Mouse (Mus musculus) neural tube, embryonic 12.5 days (tissue): ENCODE measurements around the gene Etv1. TPM values are rescaled to one million over a fixed set of nuclear protein-coding genes. Genes with fewer than 3 reads are reported as not detected.
A peak's percentile ranks its signal among the peaks of the same experiment; 100 is the strongest.

Experiments used
- ATAC-seq: fragments of 200-750 bp; cut with Nextera tagmentation; 2 replicates; pipeline ENCODE4 v1.8.0; 2017; ENCODE audit warnings: low read depth, mild to moderate bottlenecking, moderate TSS enrichment, moderate library complexity; ENCODE audit not compliant: low FRiP score
- H3K27ac ChIP-seq: fragments of 300-500 bp; sonication (generic); 2 replicates; pipeline ENCODE4 v1.5.1; 2016
- H3K27me3 ChIP-seq: fragments of 300-500 bp; sonication (generic); replicated peaks from 2 replicates; pipeline ENCODE4 v1.6.1; 2016; ENCODE audit warnings: mild to moderate bottlenecking
- H3K36me3 ChIP-seq: fragments of 300-500 bp; sonication (generic); 2 replicates; pipeline ENCODE4 v1.6.1; 2016; ENCODE audit warnings: mild to moderate bottlenecking
- H3K4me1 ChIP-seq: fragments of 300-500 bp; sonication (generic); 2 replicates; pipeline ENCODE4 v1.6.1; 2016
- H3K4me2 ChIP-seq: fragments of 300-500 bp; sonication (generic); replicated peaks from 2 replicates; pipeline ENCODE4 v1.6.1; 2016; ENCODE audit warnings: mild to moderate bottlenecking
- H3K4me3 ChIP-seq: fragments of 300-500 bp; sonication (generic); 2 replicates; pipeline ENCODE4 v1.5.1; 2016
- H3K9ac ChIP-seq: fragments of 300-500 bp; sonication (generic); 2 replicates; pipeline ENCODE4 v1.6.1; 2016; ENCODE audit warnings: mild to moderate bottlenecking
- H3K9me3 ChIP-seq: fragments of 300-500 bp; sonication (generic); 2 replicates; pipeline ENCODE4 v1.6.1; 2016; ENCODE audit warnings: mild to moderate bottlenecking
- WGBS: fragments of 180-500 bp; shearing (Covaris S2); methylation state at CpG from one replicate; pipeline ENCODE4 v1.1.7; 2016; 5-methylcytosine and 5-hydroxymethylcytosine counted together
- polyA plus RNA-seq: library from polyadenylated mRNA; unstranded; fragments of >200 nt; fragmentation: Nextera tagmentation; extraction: Ambion mirVana; gene quantifications from 2 replicates; pipeline ENCODE4 v1.2.1, GENCODE M21; 2016

The Etv1 gene
- 18.0 and 21.0 TPM in 2 replicates for polyA plus RNA-seq

GRCm38 (mm10) chr12:38779186-38779777 is at the start of gene Etv1:
Gene Etv1 (plus strand): TSS chr12:38779380.
- Histone ChIP-seq H3K27me3 (no peaks in the 10 kb centered on the region), H3K36me3 (no peaks in the 10 kb centered on the region), H3K4me2 (peak within 1 kb of the TSS; percentile 97), H3K9ac (peak within 1 kb of the TSS; percentile 63), H3K9me3 (no peaks in the 10 kb centered on the region), H3K4me3 (peak within 1 kb of the TSS; percentile 48), H3K27ac (peak within 1 kb of the TSS; percentile 54), H3K4me1 (no peaks in the 10 kb centered on the region; the same call in 1 of the 2 replicates)
- under 1% methylated on average over 20 of the region's 20 CpGs for WGBS
- peak; percentile 54 for ATAC-seq

- no peak overlapping the region for H3K27ac ChIP-seq
- 77% methylated on average over 3 of the region's 3 CpGs for WGBS
- no peaks in the 10 kb centered on the region for H3K36me3 ChIP-seq
- no peak overlapping the region for H3K4me2 ChIP-seq
- no peaks in the 10 kb centered on the region for H3K4me1 ChIP-seq
- H3K9ac ChIP-seq = no peak overlapping the region
- H3K4me3 ChIP-seq = no peak overlapping the region
- H3K9me3 ChIP-seq = no peaks in the 10 kb centered on the region
- no peak for ATAC-seq
- no peaks in the 10 kb centered on the region for H3K27me3 ChIP-seq
Measured at GRCm38 (mm10) chr12:38729661-38730060, 49.5 kb upstream of the Etv1 start.

GRCm38 (mm10) chr12:38730791-38731190 is 48.4 kb upstream of the Etv1 start:
- 90% methylated on average over 2 of the region's 2 CpGs for WGBS
- no peak overlapping the region for H3K4me3 ChIP-seq

GRCm38 (mm10) chr12:38759322-38759721 is 19.9 kb upstream of the Etv1 start:
- no peaks in the 10 kb centered on the region for H3K9me3 ChIP-seq
- no peak overlapping the region for H3K4me2 ChIP-seq
- H3K4me1 ChIP-seq = no peaks in the 10 kb centered on the region
- WGBS = 52% methylated on average over 2 of the region's 2 CpGs
- H3K4me3 ChIP-seq = no peak overlapping the region
- H3K27me3 ChIP-seq = no peaks in the 10 kb centered on the region
- H3K27ac ChIP-seq = no peak overlapping the region
- no peak overlapping the region for H3K9ac ChIP-seq
- no peak for ATAC-seq
- H3K36me3 ChIP-seq = no peaks in the 10 kb centered on the region

More at GRCm38 (mm10) chr12:38730791-38731190, 48.4 kb upstream of the Etv1 start:
- no peak for ATAC-seq
- Histone ChIP-seq H3K9ac (no peak overlapping the region), H3K27ac (no peak overlapping the region), H3K27me3 (no peaks in the 10 kb centered on the region), H3K4me2 (no peak overlapping the region), H3K36me3 (no peaks in the 10 kb centered on the region), H3K4me1 (no peaks in the 10 kb centered on the region), H3K9me3 (no peaks in the 10 kb centered on the region)

- Histone ChIP-seq H3K9ac (no peak overlapping the region), H3K36me3 (no peaks in the 10 kb centered on the region), H3K27me3 (no peaks in the 10 kb centered on the region), H3K27ac (no peak overlapping the region), H3K4me1 (no peaks in the 10 kb centered on the region; the same call in 1 of the 2 replicates), H3K4me2 (peak overlapping the region; percentile 97; the same call in 1 of the 2 replicates), H3K4me3 (no peak overlapping the region), H3K9me3 (no peaks in the 10 kb centered on the region)
- 79% methylated on average over 7 of the region's 7 CpGs for WGBS
- no peak for ATAC-seq
Measured at GRCm38 (mm10) chr12:38777316-38777715, 1.9 kb upstream of the Etv1 start.

GRCm38 (mm10) chr12:38777957-38778298 is 1.3 kb upstream of the Etv1 start:
- no peak for ATAC-seq
- H3K4me1 ChIP-seq = no peaks in the 10 kb centered on the region; the same call in 1 of the 2 replicates

GRCm38 (mm10) chr12:38778299-38779075 is 693 bp upstream of the Etv1 start:
- Histone ChIP-seq H3K4me1 (no peaks in the 10 kb centered on the region; the same call in 1 of the 2 replicates), H3K4me2 (peak overlapping the region; percentile 97), H3K9ac (peak overlapping the region; percentile 63), H3K27me3 (no peaks in the 10 kb centered on the region), H3K27ac (peak overlapping the region; percentile 54; the same call in 1 of the 2 replicates), H3K9me3 (no peaks in the 10 kb centered on the region), H3K4me3 (peak overlapping the region; percentile 48), H3K36me3 (no peaks in the 10 kb centered on the region)
- WGBS = under 1% methylated on average over 37 of the region's 37 CpGs
- peak; percentile 96 for ATAC-seq

More at GRCm38 (mm10) chr12:38777957-38778298, 1.3 kb upstream of the Etv1 start:
- Histone ChIP-seq H3K36me3 (no peaks in the 10 kb centered on the region), H3K4me2 (peak overlapping the region; percentile 97), H3K9ac (no peak overlapping the region), H3K9me3 (no peaks in the 10 kb centered on the region), H3K27me3 (no peaks in the 10 kb centered on the region), H3K4me3 (peak overlapping the region; percentile 48), H3K27ac (no peak overlapping the region)
- WGBS = 9% methylated on average over 6 of the region's 6 CpGs

- H3K9ac ChIP-seq = peak overlapping the region; percentile 63
- WGBS = under 1% methylated on average over 33 of the region's 33 CpGs
- H3K9me3 ChIP-seq = no peaks in the 10 kb centered on the region
- H3K4me2 ChIP-seq = peak overlapping the region; percentile 97
- H3K4me1 ChIP-seq = no peaks in the 10 kb centered on the region; the same call in 1 of the 2 replicates
- H3K36me3 ChIP-seq = no peaks in the 10 kb centered on the region
- H3K27me3 ChIP-seq = no peaks in the 10 kb centered on the region
- peak overlapping the region; percentile 48 for H3K4me3 ChIP-seq
- peak; percentile 49 for ATAC-seq
- no peak overlapping the region for H3K27ac ChIP-seq
Measured at GRCm38 (mm10) chr12:38780006-38780954, 1.1 kb downstream of the Etv1 start.

GRCm38 (mm10) chr12:38780955-38781304 is 1.8 kb downstream of the Etv1 start:
- 0 out of 2 replicates have a peak overlapping the region, but pooled peaks have one; percentile 63 for H3K9ac ChIP-seq

GRCm38 (mm10) chr12:38781686-38782085 is 2.5 kb downstream of the Etv1 start:
- H3K9ac ChIP-seq = no peak overlapping the region
- 49% methylated on average over 6 of the region's 6 CpGs for WGBS
- H3K4me1 ChIP-seq = no peaks in the 10 kb centered on the region; the same call in 1 of the 2 replicates
- H3K27ac ChIP-seq = no peak overlapping the region
- peak overlapping the region; percentile 48; the same call in 1 of the 2 replicates for H3K4me3 ChIP-seq
- H3K9me3 ChIP-seq = no peaks in the 10 kb centered on the region
- H3K4me2 ChIP-seq = peak overlapping the region; percentile 97
- no peaks in the 10 kb centered on the region for H3K36me3 ChIP-seq
- no peak for ATAC-seq
- H3K27me3 ChIP-seq = no peaks in the 10 kb centered on the region

More at GRCm38 (mm10) chr12:38780955-38781304, 1.8 kb downstream of the Etv1 start:
- WGBS = 2% methylated on average over 11 of the region's 11 CpGs
- H3K9me3 ChIP-seq = no peaks in the 10 kb centered on the region
- peak overlapping the region; percentile 48 for H3K4me3 ChIP-seq
- H3K4me1 ChIP-seq = no peaks in the 10 kb centered on the region; the same call in 1 of the 2 replicates
- H3K27me3 ChIP-seq = no peaks in the 10 kb centered on the region
- no peak overlapping the region for H3K27ac ChIP-seq
- no peak for ATAC-seq
- H3K4me2 ChIP-seq = peak overlapping the region; percentile 97
- H3K36me3 ChIP-seq = no peaks in the 10 kb centered on the region

GRCm38 (mm10) chr12:38783291-38783690 is 4.1 kb downstream of the Etv1 start:
- no peaks in the 10 kb centered on the region for H3K27me3 ChIP-seq
- no peak overlapping the region for H3K27ac ChIP-seq
- no peaks in the 10 kb centered on the region for H3K36me3 ChIP-seq
- no peak for ATAC-seq
- peak overlapping the region; percentile 10; the same call in 1 of the 2 replicates for H3K4me2 ChIP-seq
- H3K4me3 ChIP-seq = no peak overlapping the region
- H3K4me1 ChIP-seq = no peaks in the 10 kb centered on the region; the same call in 1 of the 2 replicates
- H3K9me3 ChIP-seq = no peaks in the 10 kb centered on the region
- no peak overlapping the region for H3K9ac ChIP-seq
- WGBS = 59% methylated on average over 1 of the region's 1 CpGs
